Mouse (Mus musculus): ENCODE measurements around the gene Nsun3. TPM values are rescaled to one million over a fixed set of nuclear protein-coding genes. Genes with fewer than 3 reads are reported as not detected.

Gene Nsun3
- polyA plus RNA-seq, 2 experiments, result 3.8 to 5.2 TPM

DNA sequence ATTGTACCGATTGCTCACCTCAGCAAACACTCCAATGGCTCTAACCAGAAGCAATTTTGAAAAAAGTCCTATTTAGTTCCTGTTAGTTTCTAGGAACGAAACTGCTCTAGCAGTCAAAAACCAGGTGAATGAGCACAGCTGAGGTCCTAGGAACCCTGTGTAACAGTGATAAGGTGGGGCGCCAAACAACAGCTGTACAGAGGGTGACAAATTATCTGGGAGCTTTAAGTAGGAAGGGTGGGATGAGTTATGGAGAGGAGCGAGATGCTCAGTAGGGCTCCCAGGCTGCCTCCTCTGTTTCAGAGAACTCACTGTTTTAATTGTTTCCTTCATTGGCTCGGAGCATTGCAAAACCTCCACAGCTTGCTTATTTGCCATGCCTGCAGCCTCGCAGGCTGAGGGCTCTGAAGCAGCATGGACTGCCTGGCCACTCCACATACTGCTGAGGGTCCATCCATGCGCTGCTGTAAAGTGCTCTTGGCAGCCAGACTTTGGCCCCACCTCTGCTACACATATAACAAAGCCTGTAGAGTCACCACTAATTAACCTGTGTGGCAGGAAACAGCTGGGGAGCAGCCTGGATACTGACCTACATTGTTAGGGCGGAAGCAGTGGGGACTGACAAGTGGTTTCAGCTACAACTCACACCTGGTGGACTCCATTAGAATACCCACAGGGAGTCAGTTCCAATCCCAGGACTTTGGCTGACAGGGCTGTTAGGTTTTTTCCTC, 20.8 kb upstream of the Nsun3 start:
- DNase-seq (ENCODE audit: low read depth in 3 of 3, low spot score in 3 of 3) (no peak), ATAC-seq (ENCODE audit: insufficient read depth) (no peak)
- Histone ChIP-seq H3K36me3 (replicated peaks; ENCODE audit: control insufficient read depth, insufficient read depth, low read depth) (no peaks in the 10 kb centered on the region), H3K4me1 (replicated peaks; ENCODE audit: control insufficient read depth in 2 of 2, insufficient read depth in 2 of 2, low read length in 1 of 2) (0 out of 4 replicates have a peak, but pooled peaks cover 0 to 2% of the 10 kb centered on the region in 2 experiments), H3K27me3 (ENCODE audit: control insufficient read depth, insufficient read depth, low read length) (no peaks in the 10 kb centered on the region), H3K27ac (no peak overlapping the region), H3K9me3 (ENCODE audit: control insufficient read depth, low read length) (no peaks in the 10 kb centered on the region), H3K4me2 (ENCODE audit: low read depth) (no peak overlapping the region), H3K4me3 (ENCODE audit: insufficient read depth in 1 of 2, low read depth in 2 of 2, low read length in 2 of 2) (no peak overlapping the region), H3K9ac (replicated peaks) (no peak overlapping the region)
- 53% methylated on average over 8 of the region's 8 CpGs for WGBS (ENCODE audit: insufficient replicate concordance)
- TF ChIP-seq CTCF (IDR thresholded peaks at IDR 0.05; ENCODE audit: low read depth) (no peak), EP300 (IDR thresholded peaks at IDR 0.05; ENCODE audit: low read depth) (no peak)

DNA sequence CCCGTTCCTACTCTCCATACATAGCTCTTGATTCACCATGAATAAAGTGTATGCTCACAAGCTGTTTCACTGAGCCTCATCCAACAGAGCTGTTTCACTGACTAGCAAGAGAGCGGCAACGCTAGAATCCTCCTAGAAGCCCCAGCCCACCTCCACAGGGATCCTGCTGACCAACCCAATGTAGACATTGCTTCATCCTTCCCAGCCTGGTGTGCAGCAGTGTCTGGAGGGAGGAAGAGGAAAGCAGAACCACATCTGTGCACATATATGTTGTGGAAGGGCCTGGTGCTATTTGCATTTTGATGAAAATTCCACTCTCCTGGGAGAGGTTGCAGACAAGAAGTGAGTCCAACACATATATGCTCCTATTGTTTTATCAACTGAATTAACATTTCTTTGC, 18.0 kb upstream of the Nsun3 start:
- H3K27ac ChIP-seq, result no peak overlapping the region
- ATAC-seq (ENCODE audit: insufficient read depth), result no peak

DNA sequence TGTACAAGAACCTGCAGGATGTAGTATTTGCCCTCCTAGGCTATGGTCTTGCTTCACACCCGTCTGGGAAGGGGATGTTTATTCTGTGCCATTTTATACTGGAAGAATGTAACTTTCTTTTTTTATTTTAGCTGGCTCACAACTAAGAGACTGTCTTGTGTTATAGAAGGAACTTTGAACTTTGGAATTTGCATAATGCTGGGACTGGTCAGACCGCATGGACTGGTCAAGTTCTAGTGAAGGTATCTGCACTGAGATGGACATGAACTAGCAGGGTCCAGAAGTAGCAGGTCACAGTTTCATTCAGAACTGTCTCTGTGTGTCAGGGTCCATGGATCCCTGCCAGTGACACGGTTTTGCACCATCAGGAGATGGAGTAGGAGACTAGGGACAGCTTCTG, 13.2 kb upstream of the Nsun3 start:
- Histone ChIP-seq H3K9ac (replicated peaks) (no peak overlapping the region), H3K4me2 (ENCODE audit: low read depth) (no peak overlapping the region), H3K9me3 (ENCODE audit: control insufficient read depth, low read length) (no peaks in the 10 kb centered on the region), H3K36me3 (replicated peaks; ENCODE audit: control insufficient read depth, insufficient read depth, low read depth) (no peaks in the 10 kb centered on the region; the same call in 1 of the 2 replicates), H3K4me3 (ENCODE audit: insufficient read depth in 1 of 2, low read depth in 2 of 2, low read length in 2 of 2) (no peak overlapping the region), H3K27ac (no peak overlapping the region), H3K4me1 (replicated peaks; ENCODE audit: control insufficient read depth in 2 of 2, insufficient read depth in 2 of 2, low read length in 1 of 2) (peaks cover 0 to 3% of the 10 kb centered on the region in 2 experiments; a peak in 1 of 4 replicates), H3K27me3 (ENCODE audit: control insufficient read depth, insufficient read depth, low read length) (no peaks in the 10 kb centered on the region)
- DNase-seq (ENCODE audit: low read depth in 3 of 3, low spot score in 3 of 3) (no peak), ATAC-seq (ENCODE audit: insufficient read depth) (no peak)
- TF ChIP-seq CTCF (IDR thresholded peaks at IDR 0.05; ENCODE audit: low read depth), result no peak
- no peak for TF ChIP-seq EP300 (IDR thresholded peaks at IDR 0.05; ENCODE audit: low read depth)
- WGBS (ENCODE audit: insufficient replicate concordance), result 58% methylated on average over 3 of the region's 3 CpGs

More for the DNA sequence above, 18.0 kb upstream of the Nsun3 start:
- DNase-seq (ENCODE audit: low read depth in 3 of 3, low spot score in 3 of 3), result no peak
- Histone ChIP-seq H3K9me3 (ENCODE audit: control insufficient read depth, low read length) (no peaks in the 10 kb centered on the region), H3K4me1 (replicated peaks; ENCODE audit: control insufficient read depth in 2 of 2, insufficient read depth in 2 of 2, low read length in 1 of 2) (peaks cover 0 to under 1% of the 10 kb centered on the region in 2 experiments; a peak in 1 of 4 replicates), H3K36me3 (replicated peaks; ENCODE audit: control insufficient read depth, insufficient read depth, low read depth) (no peaks in the 10 kb centered on the region; the same call in 1 of the 2 replicates), H3K4me2 (ENCODE audit: low read depth) (no peak overlapping the region), H3K9ac (replicated peaks) (no peak overlapping the region), H3K4me3 (ENCODE audit: insufficient read depth in 1 of 2, low read depth in 2 of 2, low read length in 2 of 2) (no peak overlapping the region), H3K27me3 (ENCODE audit: control insufficient read depth, insufficient read depth, low read length) (no peaks in the 10 kb centered on the region)
- TF ChIP-seq CTCF (IDR thresholded peaks at IDR 0.05; ENCODE audit: low read depth) (no peak), EP300 (IDR thresholded peaks at IDR 0.05; ENCODE audit: low read depth) (no peak)
- WGBS (ENCODE audit: insufficient replicate concordance), result 85% methylated on average over 3 of the region's 3 CpGs

DNA sequence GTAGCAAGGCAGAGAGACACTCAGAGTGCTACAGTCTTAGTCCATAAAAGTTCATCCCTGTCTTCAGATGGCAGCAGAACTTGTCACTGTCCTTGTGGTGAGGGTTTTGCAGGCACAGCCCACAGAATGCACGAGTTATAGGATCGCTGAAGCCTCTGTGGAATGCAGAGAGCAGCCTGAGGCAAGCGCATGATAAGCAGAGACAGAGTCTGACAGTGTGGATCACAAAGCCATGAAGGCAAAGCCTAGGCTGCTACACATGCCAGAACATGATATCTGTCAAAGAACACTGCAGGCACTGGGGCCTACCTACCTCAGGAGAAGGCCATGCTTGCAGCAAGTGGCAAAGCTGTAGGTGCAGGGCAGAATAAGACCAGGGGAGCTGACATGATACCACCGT, 12.8 kb upstream of the Nsun3 start:
- Histone ChIP-seq H3K4me1 (replicated peaks; ENCODE audit: control insufficient read depth in 2 of 2, insufficient read depth in 2 of 2, low read length in 1 of 2) (peaks cover 0 to 3% of the 10 kb centered on the region in 2 experiments; a peak in 1 of 4 replicates), H3K27me3 (ENCODE audit: control insufficient read depth, insufficient read depth, low read length) (no peaks in the 10 kb centered on the region), H3K9me3 (ENCODE audit: control insufficient read depth, low read length) (no peaks in the 10 kb centered on the region), H3K4me3 (ENCODE audit: insufficient read depth in 1 of 2, low read depth in 2 of 2, low read length in 2 of 2) (no peak overlapping the region), H3K27ac (no peak overlapping the region), H3K36me3 (replicated peaks; ENCODE audit: control insufficient read depth, insufficient read depth, low read depth) (no peaks in the 10 kb centered on the region; the same call in 1 of the 2 replicates), H3K9ac (replicated peaks) (no peak overlapping the region), H3K4me2 (ENCODE audit: low read depth) (no peak overlapping the region)
- no peak for ATAC-seq (ENCODE audit: insufficient read depth)
- TF ChIP-seq EP300 (IDR thresholded peaks at IDR 0.05; ENCODE audit: low read depth), result no peak
- WGBS (ENCODE audit: insufficient replicate concordance), result 64% methylated on average over 4 of the region's 4 CpGs
- DNase-seq (ENCODE audit: low read depth in 3 of 3, low spot score in 3 of 3), result no peak

DNA sequence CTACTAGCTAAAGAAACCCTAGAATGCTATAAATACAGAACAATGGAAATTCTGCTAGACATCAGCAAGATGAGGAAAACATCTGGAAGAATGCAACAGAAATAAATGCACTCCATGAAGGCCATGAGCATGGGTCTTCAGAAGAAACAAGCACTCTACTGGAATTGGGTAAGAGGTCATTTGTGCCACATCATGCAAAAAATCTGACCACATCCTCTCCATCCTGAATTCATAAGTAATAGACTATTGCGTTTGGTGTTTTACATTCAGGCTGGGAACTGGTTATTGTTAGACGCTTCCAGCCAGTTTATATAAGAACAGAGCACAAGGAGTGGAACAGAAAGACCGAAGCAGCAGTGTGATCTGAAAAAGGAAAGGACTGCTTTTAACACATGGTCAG, 12.2 kb upstream of the Nsun3 start:
- TF ChIP-seq EP300 (IDR thresholded peaks at IDR 0.05; ENCODE audit: low read depth) (no peak), CTCF (IDR thresholded peaks at IDR 0.05; ENCODE audit: low read depth) (no peak)
- WGBS (ENCODE audit: insufficient replicate concordance), result 80% methylated on average over 3 of the region's 3 CpGs

More for the DNA sequence above, 12.2 kb upstream of the Nsun3 start:
- Histone ChIP-seq H3K27me3 (ENCODE audit: control insufficient read depth, insufficient read depth, low read length) (no peaks in the 10 kb centered on the region), H3K9ac (replicated peaks) (no peak overlapping the region), H3K4me2 (ENCODE audit: low read depth) (no peak overlapping the region), H3K4me3 (ENCODE audit: insufficient read depth in 1 of 2, low read depth in 2 of 2, low read length in 2 of 2) (no peak overlapping the region), H3K36me3 (replicated peaks; ENCODE audit: control insufficient read depth, insufficient read depth, low read depth) (no peaks in the 10 kb centered on the region; the same call in 1 of the 2 replicates), H3K4me1 (replicated peaks; ENCODE audit: control insufficient read depth in 2 of 2, insufficient read depth in 2 of 2, low read length in 1 of 2) (peaks cover 0 to 3% of the 10 kb centered on the region in 2 experiments; a peak in 1 of 4 replicates), H3K9me3 (ENCODE audit: control insufficient read depth, low read length) (no peaks in the 10 kb centered on the region), H3K27ac (no peak overlapping the region)
- ATAC-seq (ENCODE audit: insufficient read depth), result no peak
- no peak for DNase-seq (ENCODE audit: low read depth in 3 of 3, low spot score in 3 of 3)
